Mouse (Mus musculus): ENCODE results near the gene Ep300. TPM values are rescaled to one million over a fixed set of nuclear protein-coding genes. Genes with fewer than 3 reads are reported as not detected.

Gene Ep300
- polyA plus RNA-seq (2017; shearing (Covaris generic)), result 54.2 TPM

DNA sequence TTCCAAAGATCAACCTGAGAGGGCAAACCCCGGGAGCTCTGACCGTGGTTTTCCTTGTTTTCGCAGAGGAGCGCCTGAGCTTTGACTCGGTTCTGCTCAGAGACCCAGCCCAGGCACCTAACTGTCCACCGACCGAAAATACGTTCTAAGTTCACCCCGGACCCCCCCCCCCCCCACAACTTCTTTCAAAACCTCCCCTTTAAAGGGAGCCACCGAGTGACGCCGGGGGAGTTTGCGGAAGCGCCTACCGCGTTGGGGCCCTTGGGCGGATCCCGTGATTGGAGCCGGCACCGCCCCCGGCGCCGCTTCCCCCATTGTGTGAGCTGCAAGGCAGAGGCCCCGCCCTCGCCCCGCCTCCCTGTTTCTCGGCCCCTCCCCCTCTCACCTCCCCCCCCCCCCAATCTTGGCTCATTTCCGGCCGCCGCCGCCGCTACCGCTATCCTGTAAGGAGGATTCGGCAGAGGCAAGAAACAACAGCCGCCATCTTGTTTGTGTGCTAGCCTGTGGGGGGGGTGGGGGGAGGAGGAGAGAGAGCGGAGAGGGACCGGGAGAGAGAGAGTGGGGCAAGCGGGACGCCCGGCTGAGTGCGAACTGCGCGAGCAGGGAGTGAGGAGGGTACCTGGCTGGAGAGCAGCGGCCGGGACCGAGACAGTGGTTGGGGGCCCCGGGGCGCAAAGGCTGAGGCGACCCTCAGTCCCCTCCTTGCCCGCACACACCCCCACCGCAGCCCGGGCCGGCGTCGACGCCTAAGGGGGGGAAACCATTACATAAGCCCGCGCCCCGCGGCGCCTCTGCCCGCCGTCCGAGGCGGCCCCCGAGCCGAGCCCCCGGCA is at the start of gene Ep300:
Gene Ep300, plus strand, starts transcription at position 439 of the 833 bp plus-strand sequence.

DNA sequence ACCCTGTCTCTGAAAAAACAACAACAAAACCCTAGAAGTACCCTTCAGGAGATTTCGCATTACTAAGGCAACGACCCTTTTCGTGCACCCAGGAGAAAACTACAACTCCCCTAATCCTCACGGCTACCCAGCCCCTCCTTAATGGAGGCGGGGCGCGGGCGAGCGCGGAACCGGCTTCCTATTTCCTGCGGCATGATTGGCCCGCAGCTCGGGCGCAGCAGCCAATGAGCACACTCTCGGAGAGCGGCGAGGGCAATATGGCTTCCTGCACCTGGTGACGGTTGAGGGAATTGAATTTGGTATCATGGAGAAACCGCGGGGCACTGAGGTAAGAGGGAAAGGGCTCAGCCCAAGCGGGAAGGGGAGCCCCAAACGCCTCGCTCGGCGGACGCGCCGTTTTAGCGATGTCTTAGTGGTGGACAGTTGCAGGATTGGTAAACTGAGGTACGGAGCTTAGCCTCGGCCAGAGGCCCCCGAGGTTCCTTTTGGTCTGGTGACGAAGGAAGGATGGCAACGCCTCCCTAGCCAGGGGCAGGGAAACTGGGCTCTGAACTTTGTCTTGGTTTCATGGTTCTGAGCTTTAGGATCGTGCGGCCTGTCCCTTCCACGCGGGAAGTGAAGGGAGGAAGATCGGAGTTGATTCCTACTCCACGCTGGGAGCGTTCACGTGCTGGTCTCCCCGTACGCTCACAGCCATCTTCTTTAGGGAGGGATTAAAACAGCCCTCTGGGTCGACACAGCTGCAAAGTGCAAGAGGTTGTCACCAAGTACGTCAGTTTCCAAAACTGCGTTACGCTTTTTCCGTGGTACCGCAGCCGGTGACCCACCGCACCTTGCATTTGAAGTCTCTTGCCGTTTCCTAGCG is 78.8 kb downstream of the Ep300 start, which contains the start of gene L3mbtl2:
Gene L3mbtl2, plus strand, starts transcription at position 193 of the 865 bp plus-strand sequence.

DNA sequence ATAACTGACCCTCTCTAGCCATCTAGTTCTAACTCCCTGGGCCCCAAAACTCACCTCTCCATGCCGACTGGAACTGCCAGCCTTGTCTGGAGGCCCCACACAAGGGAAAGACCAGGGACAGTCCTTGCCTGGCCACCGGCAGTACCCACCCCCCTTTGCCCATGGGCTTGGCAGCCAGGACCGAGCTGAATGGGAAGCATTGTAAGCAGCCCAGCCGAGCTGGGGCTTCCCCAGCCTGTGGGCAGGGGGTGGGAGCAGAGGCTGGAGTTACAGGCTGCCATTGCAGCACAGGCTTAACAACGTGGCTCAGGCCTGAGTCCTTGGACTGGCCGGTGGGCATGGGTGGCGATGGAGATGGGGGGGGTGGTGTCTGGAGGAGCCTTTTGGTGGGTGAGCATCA is 112.0 kb downstream of the Ep300 start, which contains the start of gene Chadl:
Gene Chadl, minus strand, starts transcription at position 113 of the 400 bp plus-strand sequence.

Other genes with a start within 250 kb of the Ep300 start
- 49.7 TPM for gene Slc25a17, start 224.5 kb upstream of the Ep300 start, polyA plus RNA-seq (2017; shearing (Covaris generic))
- gene St13, start 185.3 kb upstream of the Ep300 start, polyA plus RNA-seq (2017; shearing (Covaris generic)), result 107 TPM
- 9.6 TPM for gene Xpnpep3, start 185.2 kb upstream of the Ep300 start, polyA plus RNA-seq (2017; shearing (Covaris generic))
- gene Dnajb7, start 177.1 kb upstream of the Ep300 start, polyA plus RNA-seq (2017; shearing (Covaris generic)), result 0.76 TPM
- gene Rbx1, start 119.1 kb upstream of the Ep300 start, polyA plus RNA-seq (2017; shearing (Covaris generic)), result 278 TPM
- 28.1 TPM for gene L3mbtl2, start 78.5 kb downstream of the Ep300 start, polyA plus RNA-seq (2017; shearing (Covaris generic))
- 0.41 TPM for gene Chadl, start 111.9 kb downstream of the Ep300 start, polyA plus RNA-seq (2017; shearing (Covaris generic))
- 4.2 TPM for gene Zc3h7b, start 159.7 kb downstream of the Ep300 start, polyA plus RNA-seq (2017; shearing (Covaris generic))
- gene Rangap1, start 160.2 kb downstream of the Ep300 start, polyA plus RNA-seq (2017; shearing (Covaris generic)), result 79.5 TPM
- gene Tef, start 217.1 kb downstream of the Ep300 start, polyA plus RNA-seq (2017; shearing (Covaris generic)), result 30.5 TPM

Measured in naive thymus-derived CD4-positive, alpha-beta T cell, adult 5 months (primary cell).